Mouse (Mus musculus) testis, postnatal 14 days (tissue): ENCODE results near the gene Glis1.
"Not testable (repeated sequence)": the region's sequence is repeated elsewhere in the genome, so short reads cannot be mapped to it uniquely, and the experiment has no call there.

Experiments
- DNase-seq: peaks from one replicate; pipeline ENCODE4 v3.0.0; 2021; ENCODE audit warnings: low spot score

Glis1 gene

GRCm38 (mm10) chr4:107580883-107581282, 146.5 kb downstream of the Glis1 start:
- DNase-seq, result no peak

- DNase-seq, result no peak
These were observed 152.0 kb downstream of the Glis1 start for GRCm38 (mm10) chr4:107586391-107586790.

- DNase-seq, result no peak
These were observed 154.2 kb downstream of the Glis1 start for GRCm38 (mm10) chr4:107588637-107589036.

- DNase-seq, result no peak
These were observed 154.7 kb downstream of the Glis1 start for GRCm38 (mm10) chr4:107589046-107589445.

GRCm38 (mm10) chr4:107590805-107591534, 156.6 kb downstream of the Glis1 start:
- DNase-seq, result no peak

- DNase-seq, result no peak
These were observed 159.0 kb downstream of the Glis1 start for GRCm38 (mm10) chr4:107593426-107593825.

- no peak for DNase-seq
These were observed 163.0 kb downstream of the Glis1 start for GRCm38 (mm10) chr4:107597226-107597897.

GRCm38 (mm10) chr4:107597898-107598580, 163.6 kb downstream of the Glis1 start:
- no peak for DNase-seq

GRCm38 (mm10) chr4:107598581-107598958, 164.2 kb downstream of the Glis1 start:
- DNase-seq, result not testable (repeated sequence)

- no peak for DNase-seq
These were observed 167.9 kb downstream of the Glis1 start for GRCm38 (mm10) chr4:107602284-107602683.

- no peak for DNase-seq
These were observed 168.4 kb downstream of the Glis1 start for GRCm38 (mm10) chr4:107602787-107603186.

GRCm38 (mm10) chr4:107603208-107603607, 168.8 kb downstream of the Glis1 start:
- no peak for DNase-seq

GRCm38 (mm10) chr4:107605964-107606602, 171.7 kb downstream of the Glis1 start:
- no peak for DNase-seq

- no peak for DNase-seq
These were observed 175.4 kb downstream of the Glis1 start for GRCm38 (mm10) chr4:107609775-107610174.

- DNase-seq, result no peak
These were observed 177.7 kb downstream of the Glis1 start for GRCm38 (mm10) chr4:107611888-107612650.

- no peak for DNase-seq
These were observed 183.3 kb downstream of the Glis1 start for GRCm38 (mm10) chr4:107617596-107618230.

- DNase-seq, result no peak
These were observed 185.1 kb downstream of the Glis1 start for GRCm38 (mm10) chr4:107619487-107619886.

GRCm38 (mm10) chr4:107621366-107621765, 187.0 kb downstream of the Glis1 start:
- no peak for DNase-seq

- no peak for DNase-seq
These were observed 187.9 kb downstream of the Glis1 start for GRCm38 (mm10) chr4:107622296-107622695.

- DNase-seq, result no peak
These were observed 189.5 kb downstream of the Glis1 start for GRCm38 (mm10) chr4:107623916-107624315.

GRCm38 (mm10) chr4:107624951-107625350, 190.6 kb downstream of the Glis1 start:
- DNase-seq, result no peak
